Mouse (Mus musculus) thymus, adult 2 months (tissue): Measurements from ENCODE around the gene Atp2b2. TPM values are rescaled to one million over a fixed set of nuclear protein-coding genes. Genes with fewer than 3 reads are reported as not detected.

Experiments
- DNase-seq: peaks from one replicate; pipeline ENCODE4 v3.0.0; 2021
- H3K27ac ChIP-seq: fragments of 200-500 bp; 2 replicates; pipeline ENCODE4 v1.5.1; 2012; ENCODE audit warnings: low read length, control low read depth; ENCODE audit not compliant: control insufficient read depth, insufficient read depth
- H3K27me3 ChIP-seq: fragments of 200-500 bp; 2 replicates; pipeline ENCODE4 v1.6.1; 2012; ENCODE audit warnings: mild to moderate bottlenecking, low read length, moderate library complexity, mixed read lengths; ENCODE audit not compliant: control insufficient read depth, insufficient read depth
- H3K36me3 ChIP-seq: fragments of 200-500 bp; 2 replicates; pipeline ENCODE4 v1.6.1; 2012; ENCODE audit warnings: mild to moderate bottlenecking, low read length, moderate library complexity; ENCODE audit not compliant: control insufficient read depth, insufficient read depth
- H3K4me1 ChIP-seq: fragments of 200-500 bp; replicated peaks from 2 replicates; pipeline ENCODE4 v1.6.1; 2012; ENCODE audit warnings: low read length; ENCODE audit not compliant: control insufficient read depth, insufficient read depth
- H3K4me3 ChIP-seq: fragments of 200-500 bp; 2 replicates; pipeline ENCODE4 v1.5.1; 2012; ENCODE audit warnings: mild to moderate bottlenecking, low read length, control low read depth, moderate library complexity; ENCODE audit not compliant: control insufficient read depth, insufficient read depth
- CTCF ChIP-seq: fragments of 200-500 bp; IDR thresholded peaks from 2 replicates; pipeline ENCODE4 v1.5.1; 2012; ENCODE audit warnings: mild to moderate bottlenecking, control low read depth, low read length, moderate library complexity, borderline replicate concordance; ENCODE audit not compliant: control insufficient read depth, poor library complexity, insufficient read depth; ENCODE audit errors: extremely low read depth
- POLR2A ChIP-seq: fragments of 200-500 bp; IDR thresholded peaks from 2 replicates; pipeline ENCODE4 v1.6.1; 2012; ENCODE audit warnings: mild to moderate bottlenecking, low read length, control low read depth, moderate library complexity; ENCODE audit not compliant: control insufficient read depth, poor library complexity, insufficient read depth; ENCODE audit errors: extremely low read depth
- WGBS: fragments of 180-500 bp; shearing (Covaris S2); methylation state at CpG from one replicate; pipeline ENCODE4 v1.1.7; 2018; 5-methylcytosine and 5-hydroxymethylcytosine counted together
- polyA plus RNA-seq: library from polyadenylated mRNA; depleted of rRNA; stranded (reverse); fragments of >200 nt; gene quantifications from 2 replicates; pipeline ENCODE4 v1.2.3, GENCODE M21; 2012

Gene Atp2b2
- polyA plus RNA-seq, 1 experiment: 0.23 TPM

DNA sequence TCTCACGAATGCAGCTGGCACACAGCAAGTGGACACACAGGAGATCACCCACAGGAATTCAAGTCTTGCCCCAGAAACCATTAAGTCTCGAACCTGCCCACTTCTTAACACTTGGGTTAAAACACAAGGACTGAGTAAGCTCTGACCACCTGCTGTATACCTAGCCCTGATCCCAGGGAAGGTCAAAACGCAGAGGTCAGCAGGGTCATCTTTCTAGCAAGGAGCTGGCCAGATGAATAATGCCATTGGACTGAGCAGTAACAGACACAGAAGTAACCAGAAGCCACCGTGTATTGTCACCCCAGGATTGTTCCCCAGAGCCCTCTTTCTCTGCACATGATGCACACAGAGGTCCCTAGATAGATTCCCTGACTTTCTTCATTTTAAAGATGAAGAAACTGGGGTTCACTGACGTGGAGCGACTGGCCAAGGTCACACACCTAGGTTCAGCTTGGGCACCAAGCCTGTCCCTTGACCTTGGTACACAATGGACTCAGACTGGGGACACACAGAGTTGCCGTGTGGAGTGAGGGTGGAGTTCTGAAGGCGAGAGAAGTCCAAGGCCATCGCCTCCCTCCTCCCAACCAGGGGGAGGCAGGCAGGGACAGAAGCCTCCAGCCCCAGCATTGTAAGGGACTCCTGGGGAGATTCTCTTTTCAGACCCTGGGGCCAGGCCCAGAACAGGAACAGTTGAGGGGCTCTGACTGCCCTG lies 182.2 kb downstream of the Atp2b2 start:
- Histone ChIP-seq H3K27ac (no peak overlapping the region), H3K4me1 (no peaks in the 10 kb centered on the region), H3K27me3 (no peaks in the 10 kb centered on the region; the same call in 1 of the 2 replicates), H3K4me3 (no peak overlapping the region), H3K36me3 (no peaks in the 10 kb centered on the region)
- no peak for DNase-seq
- 78% methylated on average over 9 of the region's 9 CpGs for WGBS
- TF ChIP-seq POLR2A: no peak
- TF ChIP-seq CTCF: no peak

DNA sequence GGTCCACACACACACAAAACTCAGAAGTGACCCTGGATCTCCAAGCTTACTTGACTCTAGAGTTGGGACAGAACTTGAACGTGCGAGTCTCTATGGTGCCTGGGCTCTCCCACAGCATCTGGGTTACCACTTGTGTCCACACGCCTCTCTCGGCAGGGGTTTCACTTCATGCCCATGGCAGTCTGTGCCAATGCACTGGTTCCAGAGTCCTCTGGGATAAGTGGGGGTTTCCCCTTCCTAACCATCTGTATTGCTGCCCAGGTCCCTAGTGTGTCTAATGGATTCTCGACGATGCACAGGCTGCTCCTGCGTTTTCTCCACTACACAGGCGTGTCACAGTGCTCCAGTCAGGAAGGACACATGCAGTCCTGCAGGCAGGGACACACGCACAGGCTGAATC lies 184.1 kb downstream of the Atp2b2 start:
- Histone ChIP-seq H3K4me1 (no peaks in the 10 kb centered on the region), H3K4me3 (no peak overlapping the region), H3K36me3 (no peaks in the 10 kb centered on the region), H3K27ac (no peak overlapping the region), H3K27me3 (no peaks in the 10 kb centered on the region; the same call in 1 of the 2 replicates)
- DNase-seq: no peak
- WGBS: 92% methylated on average over 9 of the region's 9 CpGs
- TF ChIP-seq POLR2A (no peak), CTCF (no peak)

- Histone ChIP-seq H3K36me3 (no peaks in the 10 kb centered on the region), H3K27me3 (no peaks in the 10 kb centered on the region; the same call in 1 of the 2 replicates), H3K4me3 (no peak overlapping the region), H3K27ac (no peak overlapping the region), H3K4me1 (no peaks in the 10 kb centered on the region)
- WGBS: 76% methylated on average over 2 of the region's 2 CpGs
- TF ChIP-seq CTCF (no peak), POLR2A (no peak)
- DNase-seq: no peak
These were observed 185.0 kb downstream of the Atp2b2 start for GRCm38 (mm10) chr6:113857310-113857873.

DNA sequence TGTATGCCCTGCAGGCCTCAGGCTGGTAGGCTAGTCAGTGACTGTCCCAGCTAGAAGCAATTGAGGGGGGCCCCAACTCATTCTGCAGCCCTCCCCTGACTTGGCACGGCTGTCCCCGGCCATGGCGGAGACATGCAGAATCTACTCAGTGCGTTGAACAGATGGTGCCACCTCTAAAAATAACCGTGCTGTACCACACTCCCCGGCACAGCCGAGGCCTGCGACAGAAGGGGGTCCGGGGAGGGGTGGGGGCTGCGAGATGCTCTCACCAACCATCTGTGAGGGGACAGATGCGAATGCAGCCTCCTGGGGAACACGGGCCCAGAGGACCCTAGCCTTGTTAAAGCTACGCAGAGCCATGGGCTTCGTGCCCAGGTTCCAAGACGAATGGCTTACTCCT lies 185.6 kb downstream of the Atp2b2 start:
- Histone ChIP-seq H3K27me3 (no peaks in the 10 kb centered on the region; the same call in 1 of the 2 replicates), H3K4me3 (no peak overlapping the region), H3K36me3 (no peaks in the 10 kb centered on the region), H3K27ac (no peak overlapping the region), H3K4me1 (no peaks in the 10 kb centered on the region)
- no peak for DNase-seq
- TF ChIP-seq CTCF (no peak), POLR2A (no peak)
- WGBS: 87% methylated on average over 15 of the region's 15 CpGs

DNA sequence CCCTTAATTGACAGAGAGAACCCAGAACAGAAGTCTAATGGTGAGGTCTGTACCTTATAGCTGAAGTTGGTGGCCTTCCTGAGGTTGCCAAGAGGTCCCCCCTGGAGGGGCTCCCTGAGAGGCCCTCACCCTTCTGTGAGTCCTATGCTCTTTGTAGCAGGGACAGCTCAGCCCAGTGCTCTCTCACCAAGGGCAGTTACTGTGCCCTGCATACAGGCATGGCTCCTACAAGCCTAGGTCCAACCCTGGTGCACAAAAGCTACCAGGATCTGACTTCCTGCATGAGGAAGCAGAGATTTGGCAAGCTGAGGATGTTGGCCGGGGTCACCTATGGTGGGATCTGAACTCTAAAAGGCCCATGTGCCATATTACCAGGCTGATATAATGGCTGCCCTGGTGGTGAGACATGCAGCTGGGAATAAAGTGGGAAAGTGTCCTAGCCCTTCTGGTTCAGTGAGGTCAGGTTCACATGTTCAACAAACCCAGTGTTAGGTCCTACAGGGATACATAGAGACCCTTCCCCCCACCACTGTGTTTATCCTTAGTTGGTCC lies 186.2 kb downstream of the Atp2b2 start:
- no peaks in the 10 kb centered on the region for H3K4me1 ChIP-seq
- H3K27ac ChIP-seq: no peak overlapping the region
- TF ChIP-seq CTCF (no peak), POLR2A (no peak)
- no peaks in the 10 kb centered on the region for H3K36me3 ChIP-seq
- DNase-seq: no peak
- H3K27me3 ChIP-seq: no peaks in the 10 kb centered on the region; the same call in 1 of the 2 replicates
- 92% methylated on average over 1 of the region's 1 CpGs for WGBS
- no peak overlapping the region for H3K4me3 ChIP-seq

- Histone ChIP-seq H3K36me3 (no peaks in the 10 kb centered on the region), H3K4me3 (no peak overlapping the region), H3K27me3 (no peaks in the 10 kb centered on the region), H3K4me1 (no peaks in the 10 kb centered on the region), H3K27ac (no peak overlapping the region)
- TF ChIP-seq POLR2A (no peak), CTCF (no peak)
- no peak for DNase-seq
These were observed 186.8 kb downstream of the Atp2b2 start for GRCm38 (mm10) chr6:113855581-113855980.

DNA sequence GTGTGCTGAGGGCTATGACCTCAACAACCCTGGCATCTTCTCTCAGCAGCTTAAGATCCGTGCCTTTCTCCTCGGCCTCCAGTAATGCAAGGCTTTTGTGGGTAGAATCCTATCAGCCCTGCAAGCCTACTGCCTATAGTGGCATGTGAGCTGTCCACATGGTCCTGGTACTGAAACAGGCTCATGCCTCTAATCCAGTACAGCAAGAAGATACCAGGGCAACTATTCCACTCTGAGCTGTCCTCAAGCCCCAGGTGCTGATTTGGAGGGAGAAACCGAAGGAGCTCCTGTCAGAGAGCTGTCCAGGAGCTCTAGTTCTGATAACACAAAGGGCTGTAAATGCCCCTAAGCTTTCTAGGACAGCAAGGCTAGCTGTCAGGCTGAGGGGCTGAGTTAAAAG lies 190.1 kb downstream of the Atp2b2 start:
- Histone ChIP-seq H3K36me3 (no peaks in the 10 kb centered on the region), H3K27ac (no peak overlapping the region), H3K27me3 (no peaks in the 10 kb centered on the region), H3K4me3 (no peak overlapping the region), H3K4me1 (no peaks in the 10 kb centered on the region)
- TF ChIP-seq CTCF (no peak), POLR2A (no peak)
- 13% methylated on average over 3 of the region's 3 CpGs for WGBS
- no peak for DNase-seq
